Mouse (Mus musculus): ENCODE measurements at regions not wholly inside any gene's neighbourhood (a gene's known extent, or its start where the extent isn't known, plus 50 kb on each side); places are given as distances from the start of the nearest gene placed in this dataset.

GRCm38 (mm10) chr10:125685130-125685529, 280.8 kb upstream of the Lrig3 start:
- no peak for ATAC-seq (replicated peaks in 1 of 2; ENCODE audit: insufficient read depth in 1 of 2, low FRiP score in 2 of 2, low TSS enrichment in 1 of 2, low read depth in 1 of 2, poor library complexity in 2 of 2, severe bottlenecking in 2 of 2)

- no peak for ATAC-seq (replicated peaks in 1 of 2; ENCODE audit: insufficient read depth in 1 of 2, low FRiP score in 2 of 2, low TSS enrichment in 1 of 2, low read depth in 1 of 2, poor library complexity in 2 of 2, severe bottlenecking in 2 of 2)
Measured at GRCm38 (mm10) chr10:125693505-125693904, 272.5 kb upstream of the Lrig3 start.

GRCm38 (mm10) chr10:125696159-125696558, 269.8 kb upstream of the Lrig3 start:
- ATAC-seq (replicated peaks in 1 of 2; ENCODE audit: insufficient read depth in 1 of 2, low FRiP score in 2 of 2, low TSS enrichment in 1 of 2, low read depth in 1 of 2, poor library complexity in 2 of 2, severe bottlenecking in 2 of 2): no peak

GRCm38 (mm10) chr10:125725077-125725680, 240.8 kb upstream of the Lrig3 start:
- peak; percentile 99 to 100 for ATAC-seq (replicated peaks in 1 of 2; ENCODE audit: insufficient read depth in 1 of 2, low FRiP score in 2 of 2, low TSS enrichment in 1 of 2, low read depth in 1 of 2, poor library complexity in 2 of 2, severe bottlenecking in 2 of 2)

- peak in 1 of 2 experiments; percentile 25; a peak in 3 of 4 replicates for ATAC-seq (replicated peaks in 1 of 2; ENCODE audit: insufficient read depth in 1 of 2, low FRiP score in 2 of 2, low TSS enrichment in 1 of 2, low read depth in 1 of 2, poor library complexity in 2 of 2, severe bottlenecking in 2 of 2)
Measured at GRCm38 (mm10) chr10:125725681-125726139, 240.3 kb upstream of the Lrig3 start.

- no peak for ATAC-seq (replicated peaks in 1 of 2; ENCODE audit: insufficient read depth in 1 of 2, low FRiP score in 2 of 2, low TSS enrichment in 1 of 2, low read depth in 1 of 2, poor library complexity in 2 of 2, severe bottlenecking in 2 of 2)
Measured at GRCm38 (mm10) chr10:125726546-125726945, 239.4 kb upstream of the Lrig3 start.

GRCm38 (mm10) chr10:125735744-125736494, 230.0 kb upstream of the Lrig3 start:
- peak; percentile 49 to 53; a peak in 2 of 4 replicates for ATAC-seq (replicated peaks in 1 of 2; ENCODE audit: insufficient read depth in 1 of 2, low FRiP score in 2 of 2, low TSS enrichment in 1 of 2, low read depth in 1 of 2, poor library complexity in 2 of 2, severe bottlenecking in 2 of 2)

GRCm38 (mm10) chr10:125743181-125743580, 222.8 kb upstream of the Lrig3 start:
- ATAC-seq (replicated peaks in 1 of 2; ENCODE audit: insufficient read depth in 1 of 2, low FRiP score in 2 of 2, low TSS enrichment in 1 of 2, low read depth in 1 of 2, poor library complexity in 2 of 2, severe bottlenecking in 2 of 2): no peak

- peak; percentile 43 to 46; a peak in 1 of 4 replicates for ATAC-seq (replicated peaks in 1 of 2; ENCODE audit: insufficient read depth in 1 of 2, low FRiP score in 2 of 2, low TSS enrichment in 1 of 2, low read depth in 1 of 2, poor library complexity in 2 of 2, severe bottlenecking in 2 of 2)
Measured at GRCm38 (mm10) chr10:125749031-125749585, 216.9 kb upstream of the Lrig3 start.

GRCm38 (mm10) chr10:125752506-125753218, 213.3 kb upstream of the Lrig3 start:
- ATAC-seq (replicated peaks in 1 of 2; ENCODE audit: insufficient read depth in 1 of 2, low FRiP score in 2 of 2, low TSS enrichment in 1 of 2, low read depth in 1 of 2, poor library complexity in 2 of 2, severe bottlenecking in 2 of 2): no peak

- ATAC-seq (replicated peaks in 1 of 2; ENCODE audit: insufficient read depth in 1 of 2, low FRiP score in 2 of 2, low TSS enrichment in 1 of 2, low read depth in 1 of 2, poor library complexity in 2 of 2, severe bottlenecking in 2 of 2): no peak
Measured at GRCm38 (mm10) chr10:125759171-125759570, 206.8 kb upstream of the Lrig3 start.

GRCm38 (mm10) chr10:125762367-125763068, 203.4 kb upstream of the Lrig3 start:
- no peak for ATAC-seq (replicated peaks in 1 of 2; ENCODE audit: insufficient read depth in 1 of 2, low FRiP score in 2 of 2, low TSS enrichment in 1 of 2, low read depth in 1 of 2, poor library complexity in 2 of 2, severe bottlenecking in 2 of 2)

- peak; percentile 84 to 88 for ATAC-seq (replicated peaks in 1 of 2; ENCODE audit: insufficient read depth in 1 of 2, low FRiP score in 2 of 2, low TSS enrichment in 1 of 2, low read depth in 1 of 2, poor library complexity in 2 of 2, severe bottlenecking in 2 of 2)
Measured at GRCm38 (mm10) chr10:125764402-125765102, 201.4 kb upstream of the Lrig3 start.

- ATAC-seq (replicated peaks in 1 of 2; ENCODE audit: insufficient read depth in 1 of 2, low FRiP score in 2 of 2, low TSS enrichment in 1 of 2, low read depth in 1 of 2, poor library complexity in 2 of 2, severe bottlenecking in 2 of 2): no peak
Measured at GRCm38 (mm10) chr10:125765103-125765820, 200.7 kb upstream of the Lrig3 start.

- ATAC-seq (replicated peaks in 1 of 2; ENCODE audit: insufficient read depth in 1 of 2, low FRiP score in 2 of 2, low TSS enrichment in 1 of 2, low read depth in 1 of 2, poor library complexity in 2 of 2, severe bottlenecking in 2 of 2): no peak
Measured at GRCm38 (mm10) chr10:125768281-125768680, 197.7 kb upstream of the Lrig3 start.

GRCm38 (mm10) chr10:125773541-125773940, 192.4 kb upstream of the Lrig3 start:
- no peak for ATAC-seq (replicated peaks in 1 of 2; ENCODE audit: insufficient read depth in 1 of 2, low FRiP score in 2 of 2, low TSS enrichment in 1 of 2, low read depth in 1 of 2, poor library complexity in 2 of 2, severe bottlenecking in 2 of 2)

All from hematopoietic stem cell, adult 5-6 weeks (primary cell).